Mouse (Mus musculus) urinary bladder, postnatal 14 days (tissue): ENCODE data around the gene Zfand2a.
A peak's percentile ranks its signal among the peaks of the same experiment; 100 is the strongest.

Source experiments
- DNase-seq: peaks from one replicate; pipeline ENCODE4 v3.0.0; 2021; ENCODE audit warnings: low spot score

Gene Zfand2a

GRCm38 (mm10) chr5:139429818-139430341 is 54.5 kb downstream of the Zfand2a start:
- DNase-seq: no peak

GRCm38 (mm10) chr5:139427989-139428388 is 56.4 kb downstream of the Zfand2a start:
- no peak for DNase-seq

GRCm38 (mm10) chr5:139427001-139427400 is 57.3 kb downstream of the Zfand2a start:
- DNase-seq: no peak

- DNase-seq: no peak
Observed at GRCm38 (mm10) chr5:139425198-139425597, 59.2 kb downstream of the Zfand2a start.

- DNase-seq: peak; percentile 36
Observed at GRCm38 (mm10) chr5:139423026-139423865, 61.1 kb downstream of the Zfand2a start, which contains the start of gene Gper1. TSS of gene Gper1 (plus strand) at chr5:139423151.
